Mouse (Mus musculus) kidney, embryonic 15.5 days (tissue): Measurements from ENCODE around the gene Pitpnb. TPM values are rescaled to one million over a fixed set of nuclear protein-coding genes. Genes with fewer than 3 reads are reported as not detected.
A peak's percentile ranks its signal among the peaks of the same experiment; 100 is the strongest.

Source experiments
- ATAC-seq: fragments of 200-750 bp; cut with Nextera tagmentation; replicated peaks from 2 replicates; pipeline ENCODE4 v1.8.0; 2017; ENCODE audit warnings: moderate TSS enrichment; ENCODE audit not compliant: low FRiP score
- H3K27ac ChIP-seq: fragments of 300-500 bp; sonication (generic); 2 replicates; pipeline ENCODE4 v1.5.1; 2015; ENCODE audit warnings: mild to moderate bottlenecking, inconsistent platforms
- H3K27me3 ChIP-seq: fragments of 300-500 bp; sonication (generic); 2 replicates; pipeline ENCODE4 v1.6.1; 2015; ENCODE audit warnings: inconsistent platforms
- H3K36me3 ChIP-seq: fragments of 300-500 bp; sonication (generic); 2 replicates; pipeline ENCODE4 v1.6.1; 2015; ENCODE audit warnings: inconsistent platforms
- H3K4me1 ChIP-seq: fragments of 300-500 bp; sonication (generic); 2 replicates; pipeline ENCODE4 v1.6.1; 2015; ENCODE audit warnings: inconsistent platforms
- H3K4me2 ChIP-seq: fragments of 300-500 bp; sonication (generic); 2 replicates; pipeline ENCODE4 v1.6.1; 2015; ENCODE audit warnings: moderate library complexity, mild to moderate bottlenecking, inconsistent platforms
- H3K4me3 ChIP-seq: fragments of 300-500 bp; sonication (generic); replicated peaks from 2 replicates; pipeline ENCODE4 v1.5.1; 2015; ENCODE audit warnings: mild to moderate bottlenecking, inconsistent platforms
- H3K9ac ChIP-seq: fragments of 300-500 bp; sonication (generic); 2 replicates; pipeline ENCODE4 v1.6.1; 2015; ENCODE audit warnings: mild to moderate bottlenecking, inconsistent platforms
- H3K9me3 ChIP-seq: fragments of 300-500 bp; sonication (generic); replicated peaks from 2 replicates; pipeline ENCODE4 v1.6.1; 2016; ENCODE audit warnings: inconsistent platforms
- WGBS: fragments of 180-500 bp; shearing (Covaris S2); methylation state at CpG from one replicate; pipeline ENCODE4 v1.1.7; 2015; ENCODE audit warnings: mixed read lengths; 5-methylcytosine and 5-hydroxymethylcytosine counted together
- polyA plus RNA-seq: library from polyadenylated mRNA; unstranded; fragments of >200 nt; fragmentation: Nextera tagmentation; extraction: Ambion mirVana; gene quantifications from 2 replicates; pipeline ENCODE4 v1.2.1, GENCODE M21; 2015

The Pitpnb gene
- polyA plus RNA-seq, 1 experiment from 2014 or later = 104 TPM

GRCm38 (mm10) chr5:111378126-111378993 is 47.8 kb downstream of the Pitpnb start:
- WGBS = 78% methylated on average over 7 of the region's 7 CpGs
- Histone ChIP-seq H3K4me2 (no peak overlapping the region), H3K9ac (no peak overlapping the region), H3K36me3 (peaks cover 93% of the 10 kb centered on the region), H3K4me3 (no peak overlapping the region), H3K4me1 (no peaks in the 10 kb centered on the region), H3K9me3 (no peaks in the 10 kb centered on the region), H3K27me3 (no peaks in the 10 kb centered on the region), H3K27ac (no peak overlapping the region)
- ATAC-seq = no peak

GRCm38 (mm10) chr5:111383335-111383734 is 52.8 kb downstream of the Pitpnb start:
- ATAC-seq = no peak
- peaks cover 96% of the 10 kb centered on the region for H3K36me3 ChIP-seq
- no peak overlapping the region for H3K9ac ChIP-seq
- H3K27ac ChIP-seq = no peak overlapping the region
- H3K4me1 ChIP-seq = no peaks in the 10 kb centered on the region
- WGBS = 86% methylated on average over 5 of the region's 5 CpGs
- H3K4me3 ChIP-seq = no peak overlapping the region
- no peak overlapping the region for H3K4me2 ChIP-seq
- H3K9me3 ChIP-seq = no peaks in the 10 kb centered on the region
- no peaks in the 10 kb centered on the region for H3K27me3 ChIP-seq

- H3K4me3 ChIP-seq = no peak overlapping the region
- H3K4me1 ChIP-seq = peaks cover 35% of the 10 kb centered on the region
- no peak for ATAC-seq
- no peak overlapping the region for H3K4me2 ChIP-seq
- H3K9me3 ChIP-seq = no peaks in the 10 kb centered on the region
- peaks cover 30% of the 10 kb centered on the region for H3K36me3 ChIP-seq
- WGBS = 78% methylated on average over 10 of the region's 10 CpGs
- no peak overlapping the region for H3K27ac ChIP-seq
- H3K27me3 ChIP-seq = no peaks in the 10 kb centered on the region; the same call in 1 of the 2 replicates
- no peak overlapping the region for H3K9ac ChIP-seq
These were observed 60.3 kb downstream of the Pitpnb start for GRCm38 (mm10) chr5:111390911-111391310.

- H3K9ac ChIP-seq = no peak overlapping the region
- H3K27ac ChIP-seq = no peak overlapping the region
- H3K4me2 ChIP-seq = no peak overlapping the region
- H3K36me3 ChIP-seq = peaks cover 25% of the 10 kb centered on the region
- H3K27me3 ChIP-seq = no peaks in the 10 kb centered on the region; the same call in 1 of the 2 replicates
- H3K4me3 ChIP-seq = no peak overlapping the region
- WGBS = 73% methylated on average over 6 of the region's 6 CpGs
- H3K4me1 ChIP-seq = peaks cover 39% of the 10 kb centered on the region
- no peak for ATAC-seq
- H3K9me3 ChIP-seq = no peaks in the 10 kb centered on the region
These were observed 60.9 kb downstream of the Pitpnb start for GRCm38 (mm10) chr5:111391485-111391884.

- Histone ChIP-seq H3K36me3 (peaks cover 6% of the 10 kb centered on the region; the same call in 1 of the 2 replicates), H3K4me2 (peak overlapping the region; percentile 52), H3K4me1 (peaks cover 42% of the 10 kb centered on the region), H3K27ac (peak overlapping the region; percentile 50; the same call in 1 of the 2 replicates), H3K4me3 (peak overlapping the region; percentile 16), H3K27me3 (peaks cover 12% of the 10 kb centered on the region), H3K9ac (no peak overlapping the region), H3K9me3 (no peaks in the 10 kb centered on the region)
- 17% methylated on average over 17 of the region's 17 CpGs for WGBS
- ATAC-seq = peak; percentile 79
These were observed 63.0 kb downstream of the Pitpnb start for GRCm38 (mm10) chr5:111393346-111394197.

GRCm38 (mm10) chr5:111394198-111395053 is 63.9 kb downstream of the Pitpnb start:
- no peak overlapping the region for H3K27ac ChIP-seq
- no peak for ATAC-seq

GRCm38 (mm10) chr5:111395771-111396170 is 65.2 kb downstream of the Pitpnb start:
- H3K4me2 ChIP-seq = no peak overlapping the region
- peaks cover 42% of the 10 kb centered on the region for H3K4me1 ChIP-seq
- no peak overlapping the region for H3K4me3 ChIP-seq
- H3K27me3 ChIP-seq = peaks cover 23% of the 10 kb centered on the region
- no peak overlapping the region for H3K9ac ChIP-seq
- H3K27ac ChIP-seq = no peak overlapping the region
- ATAC-seq = no peak
- WGBS = 47% methylated on average over 10 of the region's 10 CpGs
- no peaks in the 10 kb centered on the region for H3K9me3 ChIP-seq
- H3K36me3 ChIP-seq = no peaks in the 10 kb centered on the region

More at GRCm38 (mm10) chr5:111394198-111395053, 63.9 kb downstream of the Pitpnb start:
- Histone ChIP-seq H3K27me3 (peaks cover 12% of the 10 kb centered on the region), H3K4me1 (peaks cover 42% of the 10 kb centered on the region), H3K36me3 (no peaks in the 10 kb centered on the region), H3K9me3 (no peaks in the 10 kb centered on the region), H3K9ac (no peak overlapping the region), H3K4me3 (peak overlapping the region; percentile 16), H3K4me2 (peak overlapping the region; percentile 52)
- 16% methylated on average over 15 of the region's 15 CpGs for WGBS

- no peaks in the 10 kb centered on the region for H3K9me3 ChIP-seq
- H3K36me3 ChIP-seq = no peaks in the 10 kb centered on the region
- H3K9ac ChIP-seq = no peak overlapping the region
- H3K4me2 ChIP-seq = no peak overlapping the region
- H3K4me3 ChIP-seq = no peak overlapping the region
- 70% methylated on average over 4 of the region's 4 CpGs for WGBS
- H3K4me1 ChIP-seq = peaks cover 42% of the 10 kb centered on the region
- ATAC-seq = no peak
- H3K27ac ChIP-seq = no peak overlapping the region
- peaks cover 26% of the 10 kb centered on the region for H3K27me3 ChIP-seq
These were observed 65.6 kb downstream of the Pitpnb start for GRCm38 (mm10) chr5:111396199-111396598.

GRCm38 (mm10) chr5:111398471-111398870 is 67.9 kb downstream of the Pitpnb start:
- no peak overlapping the region for H3K4me3 ChIP-seq
- no peak overlapping the region for H3K9ac ChIP-seq
- no peak overlapping the region for H3K27ac ChIP-seq
- 54% methylated on average over 4 of the region's 4 CpGs for WGBS
- peaks cover 32% of the 10 kb centered on the region for H3K27me3 ChIP-seq
- no peak for ATAC-seq
- H3K9me3 ChIP-seq = no peaks in the 10 kb centered on the region
- H3K4me1 ChIP-seq = peaks cover 29% of the 10 kb centered on the region
- H3K4me2 ChIP-seq = no peak overlapping the region
- no peaks in the 10 kb centered on the region for H3K36me3 ChIP-seq

GRCm38 (mm10) chr5:111399271-111399670 is 68.7 kb downstream of the Pitpnb start:
- Histone ChIP-seq H3K27me3 (peaks cover 32% of the 10 kb centered on the region), H3K4me2 (no peak overlapping the region), H3K4me1 (peaks cover 21% of the 10 kb centered on the region), H3K36me3 (no peaks in the 10 kb centered on the region), H3K9ac (no peak overlapping the region), H3K4me3 (no peak overlapping the region), H3K9me3 (no peaks in the 10 kb centered on the region), H3K27ac (no peak overlapping the region)
- ATAC-seq = no peak
- 67% methylated on average over 4 of the region's 4 CpGs for WGBS

GRCm38 (mm10) chr5:111401879-111402650 is 71.5 kb downstream of the Pitpnb start:
- no peak overlapping the region for H3K27ac ChIP-seq
- H3K9me3 ChIP-seq = no peaks in the 10 kb centered on the region
- ATAC-seq = no peak

More at GRCm38 (mm10) chr5:111401879-111402650, 71.5 kb downstream of the Pitpnb start:
- Histone ChIP-seq H3K4me3 (no peak overlapping the region), H3K27me3 (peaks cover 35% of the 10 kb centered on the region), H3K36me3 (no peaks in the 10 kb centered on the region), H3K9ac (no peak overlapping the region), H3K4me2 (no peak overlapping the region), H3K4me1 (0 out of 2 replicates have a peak, but pooled peaks cover 1% of the 10 kb centered on the region)
- WGBS = 73% methylated on average over 19 of the region's 19 CpGs
